Mouse (Mus musculus): ENCODE data around the gene Cyp4f40. TPM values are rescaled to one million over a fixed set of nuclear protein-coding genes. Genes with fewer than 3 reads are reported as not detected.
"Not testable (repeated sequence)": the region's sequence is repeated elsewhere in the genome, so short reads cannot be mapped to it uniquely, and the experiment has no call there.

The Cyp4f40 gene
- total RNA-seq, 4 experiments from 2014 or later = 0.24 TPM; not detected in 3

GRCm38 (mm10) chr17:32710541-32710940 lies 51.8 kb downstream of the Cyp4f40 start:
- DNase-seq = not testable (repeated sequence)

- DNase-seq = not testable (repeated sequence)
These were observed 63.5 kb downstream of the Cyp4f40 start for GRCm38 (mm10) chr17:32722151-32722550.

- no peak for DNase-seq
These were observed 64.1 kb downstream of the Cyp4f40 start for GRCm38 (mm10) chr17:32722771-32723170.

- not testable (repeated sequence) for DNase-seq
These were observed 67.7 kb downstream of the Cyp4f40 start for GRCm38 (mm10) chr17:32726360-32726759.

Other genes starting within 250 kb of the Cyp4f40 start
- under 1 TPM; 0.11 to 0.62 (median 0.34) TPM for gene Pglyrp2, start 234.7 kb upstream of the Cyp4f40 start, total RNA-seq (2022)
- not detected for gene Cyp4f39, start 206.2 kb upstream of the Cyp4f40 start, total RNA-seq (2022)
- gene Cyp4f17, start 152.8 kb upstream of the Cyp4f40 start, total RNA-seq (2022) = 10 to 100 TPM; 11.1 to 32.1 (median 21.6) TPM
- gene Cyp4f16, start 122.3 kb upstream of the Cyp4f40 start, total RNA-seq (2022) = 10 to 100 TPM; 12.0 to 28.8 (median 19.9) TPM
- not detected for gene Cyp4f37, start 37.6 kb upstream of the Cyp4f40 start, total RNA-seq (2022)
- 1 to 10 TPM; 3.2 to 7.5 (median 6.4) TPM for gene Cyp4f15, start 26.7 kb downstream of the Cyp4f40 start, total RNA-seq (2022)
- 10 to 100 TPM; 42.0 to 67.7 (median 61.5) TPM for gene Zfp871, start 129.4 kb downstream of the Cyp4f40 start, total RNA-seq (2022)
- gene Zfp811, start 151.0 kb downstream of the Cyp4f40 start, total RNA-seq (2022) = 1 to 10 TPM in 2 of 4 experiments, under 1 TPM in 2; 0.73 to 1.3 (median 1.00) TPM
- 10 to 100 TPM; 11.2 to 18.2 (median 14.1) TPM for gene Zfp799, start 171.4 kb downstream of the Cyp4f40 start, total RNA-seq (2022)
- gene Zfp870, start 232.7 kb downstream of the Cyp4f40 start, total RNA-seq (2022) = 10 to 100 TPM in 3 of 4 experiments, 1 to 10 TPM in 1; 8.8 to 21.1 (median 12.5) TPM

All from adrenal gland, adult 8-10 months (tissue).